Mouse (Mus musculus) embryonic facial prominence, embryonic 11.5 days (tissue): ENCODE data around the gene Hoxd13. TPM values are rescaled to one million over a fixed set of nuclear protein-coding genes. Genes with fewer than 3 reads are reported as not detected.

Experiments
- ATAC-seq: fragments of 200-750 bp; cut with Nextera tagmentation; replicated peaks from 2 replicates; pipeline ENCODE4 v1.8.0; 2017; ENCODE audit warnings: low read depth; ENCODE audit not compliant: insufficient number of reproducible peaks, low FRiP score, low TSS enrichment
- DNase-seq: peaks from one replicate; pipeline ENCODE4 v3.0.0-alpha.2; 2015; ENCODE audit warnings: low spot score
- H3K27ac ChIP-seq: fragments of 300-500 bp; sonication (generic); replicated peaks from 2 replicates; pipeline ENCODE4 v1.5.1; 2014; ENCODE audit warnings: mild to moderate bottlenecking, low read depth, low read length, control low read depth
- H3K27me3 ChIP-seq: fragments of 300-500 bp; sonication (generic); 2 replicates; pipeline ENCODE4 v1.6.1; 2014; ENCODE audit warnings: mild to moderate bottlenecking, low read length, moderate library complexity, mixed read lengths; ENCODE audit not compliant: control insufficient read depth, insufficient read depth
- H3K36me3 ChIP-seq: fragments of 300-500 bp; sonication (generic); replicated peaks from 2 replicates; pipeline ENCODE4 v1.6.1; 2014; ENCODE audit warnings: low read depth, mild to moderate bottlenecking, low read length, moderate library complexity, mixed read lengths; ENCODE audit not compliant: control insufficient read depth, insufficient read depth
- H3K4me1 ChIP-seq: fragments of 300-500 bp; sonication (generic); 2 replicates; pipeline ENCODE4 v1.6.1; 2014; ENCODE audit warnings: low read length, mixed read lengths; ENCODE audit not compliant: control insufficient read depth, insufficient read depth
- H3K4me2 ChIP-seq: fragments of 300-500 bp; sonication (generic); 2 replicates; pipeline ENCODE4 v1.6.1; 2014; ENCODE audit warnings: low read depth, mild to moderate bottlenecking, control low read depth, low read length, moderate library complexity
- H3K4me3 ChIP-seq: fragments of 300-500 bp; sonication (generic); 2 replicates; pipeline ENCODE4 v1.5.1; 2014; ENCODE audit warnings: low read depth, low read length, control low read depth
- H3K9ac ChIP-seq: fragments of 300-500 bp; sonication (generic); replicated peaks from 2 replicates; pipeline ENCODE4 v1.6.1; 2014; ENCODE audit warnings: mild to moderate bottlenecking, control low read depth, low read length
- H3K9me3 ChIP-seq: fragments of 300-500 bp; sonication (generic); replicated peaks from 2 replicates; pipeline ENCODE4 v1.6.1; 2016; ENCODE audit warnings: mild to moderate bottlenecking, low read length, inconsistent platforms, mixed read lengths; ENCODE audit not compliant: control insufficient read depth
- WGBS: fragments of 180-500 bp; shearing (Covaris S2); extraction: QIAGEN DNeasy Blood & Tissue Kit; methylation state at CpG from one replicate; pipeline ENCODE4 v1.1.7; 2014; 5-methylcytosine and 5-hydroxymethylcytosine counted together
- polyA plus RNA-seq: library from polyadenylated mRNA; unstranded; fragments of >200 nt; fragmentation: Nextera tagmentation; extraction: Ambion mirVana; gene quantifications from 2 replicates; pipeline ENCODE4 v1.2.1, GENCODE M21; 2014

The Hoxd13 gene
- polyA plus RNA-seq, 1 experiment from 2014 or later = not detected

GRCm38 (mm10) chr2:74680561-74681398 lies 12.7 kb downstream of the Hoxd13 start:
- Histone ChIP-seq H3K9me3 (no peaks in the 10 kb centered on the region), H3K9ac (no peak overlapping the region), H3K4me3 (no peak overlapping the region), H3K27me3 (peaks cover 95% of the 10 kb centered on the region), H3K27ac (no peak overlapping the region), H3K4me1 (peaks cover 4% of the 10 kb centered on the region; the same call in 1 of the 2 replicates), H3K36me3 (no peaks in the 10 kb centered on the region), H3K4me2 (no peak overlapping the region)
- ATAC-seq (no peak), DNase-seq (no peak)
- WGBS = under 1% methylated on average over 21 of the region's 21 CpGs

- peaks cover 4% of the 10 kb centered on the region; the same call in 1 of the 2 replicates for H3K4me1 ChIP-seq
- no peak overlapping the region for H3K9ac ChIP-seq
- WGBS = under 1% methylated on average over 75 of the region's 78 CpGs
- DNase-seq (no peak), ATAC-seq (peak; percentile 44; the same call in 1 of the 2 replicates)
- H3K9me3 ChIP-seq = no peaks in the 10 kb centered on the region
- peak overlapping the region; percentile 18; the same call in 1 of the 2 replicates for H3K4me3 ChIP-seq
- peak overlapping the region; percentile 29; the same call in 1 of the 2 replicates for H3K4me2 ChIP-seq
- no peaks in the 10 kb centered on the region for H3K36me3 ChIP-seq
- peaks cover 91% of the 10 kb centered on the region for H3K27me3 ChIP-seq
- H3K27ac ChIP-seq = no peak overlapping the region
These were observed 13.8 kb downstream of the Hoxd13 start for GRCm38 (mm10) chr2:74681594-74682531.

- peaks cover 91% of the 10 kb centered on the region for H3K27me3 ChIP-seq
- no peak overlapping the region for H3K27ac ChIP-seq
- peaks cover 4% of the 10 kb centered on the region; the same call in 1 of the 2 replicates for H3K4me1 ChIP-seq
- 3% methylated on average over 41 of the region's 51 CpGs for WGBS
- H3K9me3 ChIP-seq = no peaks in the 10 kb centered on the region
- H3K4me3 ChIP-seq = no peak overlapping the region
- DNase-seq (no peak), ATAC-seq (no peak)
- H3K36me3 ChIP-seq = no peaks in the 10 kb centered on the region
- no peak overlapping the region for H3K4me2 ChIP-seq
- H3K9ac ChIP-seq = no peak overlapping the region
These were observed 14.7 kb downstream of the Hoxd13 start for GRCm38 (mm10) chr2:74682796-74683195.

GRCm38 (mm10) chr2:74683471-74683951 lies 15.4 kb downstream of the Hoxd13 start:
- ATAC-seq (no peak), DNase-seq (no peak)
- no peak overlapping the region for H3K4me2 ChIP-seq
- no peak overlapping the region for H3K4me3 ChIP-seq
- no peaks in the 10 kb centered on the region for H3K36me3 ChIP-seq
- no peak overlapping the region for H3K9ac ChIP-seq
- no peaks in the 10 kb centered on the region for H3K9me3 ChIP-seq
- peaks cover 90% of the 10 kb centered on the region for H3K27me3 ChIP-seq
- H3K27ac ChIP-seq = no peak overlapping the region
- peaks cover 4% of the 10 kb centered on the region; the same call in 1 of the 2 replicates for H3K4me1 ChIP-seq
- 0% methylated on average over 16 of the region's 18 CpGs for WGBS

- H3K4me2 ChIP-seq = no peak overlapping the region
- 1% methylated on average over 12 of the region's 12 CpGs for WGBS
These were observed 16.0 kb downstream of the Hoxd13 start for GRCm38 (mm10) chr2:74684106-74684505.

GRCm38 (mm10) chr2:74685059-74685603 lies 17.0 kb downstream of the Hoxd13 start:
- peaks cover 89% of the 10 kb centered on the region for H3K27me3 ChIP-seq

More at GRCm38 (mm10) chr2:74684106-74684505, 16.0 kb downstream of the Hoxd13 start:
- H3K36me3 ChIP-seq = no peaks in the 10 kb centered on the region
- H3K9me3 ChIP-seq = no peaks in the 10 kb centered on the region
- ATAC-seq (no peak), DNase-seq (no peak)
- peaks cover 91% of the 10 kb centered on the region for H3K27me3 ChIP-seq
- H3K9ac ChIP-seq = no peak overlapping the region
- peaks cover 4% of the 10 kb centered on the region; the same call in 1 of the 2 replicates for H3K4me1 ChIP-seq
- no peak overlapping the region for H3K27ac ChIP-seq
- no peak overlapping the region for H3K4me3 ChIP-seq

GRCm38 (mm10) chr2:74686301-74686987 lies 18.3 kb downstream of the Hoxd13 start:
- H3K4me1 ChIP-seq = peaks cover 4% of the 10 kb centered on the region; the same call in 1 of the 2 replicates
- DNase-seq = peak; percentile 92
- no peak for ATAC-seq
- no peaks in the 10 kb centered on the region for H3K9me3 ChIP-seq
- peaks cover 83% of the 10 kb centered on the region for H3K27me3 ChIP-seq
- no peak overlapping the region for H3K9ac ChIP-seq
- 4% methylated on average over 17 of the region's 17 CpGs for WGBS
- H3K27ac ChIP-seq = no peak overlapping the region
- no peaks in the 10 kb centered on the region for H3K36me3 ChIP-seq
- H3K4me3 ChIP-seq = no peak overlapping the region
- H3K4me2 ChIP-seq = no peak overlapping the region

More at GRCm38 (mm10) chr2:74685059-74685603, 17.0 kb downstream of the Hoxd13 start:
- H3K4me1 ChIP-seq = peaks cover 4% of the 10 kb centered on the region; the same call in 1 of the 2 replicates
- ATAC-seq = no peak
- H3K9me3 ChIP-seq = no peaks in the 10 kb centered on the region
- H3K4me3 ChIP-seq = no peak overlapping the region
- H3K9ac ChIP-seq = no peak overlapping the region
- no peaks in the 10 kb centered on the region for H3K36me3 ChIP-seq
- 9% methylated on average over 4 of the region's 4 CpGs for WGBS
- H3K27ac ChIP-seq = no peak overlapping the region
- no peak overlapping the region for H3K4me2 ChIP-seq
- no peak for DNase-seq
